Comparison of ENCODE assay signal across 13 mouse cellular contexts in the genomic region with DNA sequence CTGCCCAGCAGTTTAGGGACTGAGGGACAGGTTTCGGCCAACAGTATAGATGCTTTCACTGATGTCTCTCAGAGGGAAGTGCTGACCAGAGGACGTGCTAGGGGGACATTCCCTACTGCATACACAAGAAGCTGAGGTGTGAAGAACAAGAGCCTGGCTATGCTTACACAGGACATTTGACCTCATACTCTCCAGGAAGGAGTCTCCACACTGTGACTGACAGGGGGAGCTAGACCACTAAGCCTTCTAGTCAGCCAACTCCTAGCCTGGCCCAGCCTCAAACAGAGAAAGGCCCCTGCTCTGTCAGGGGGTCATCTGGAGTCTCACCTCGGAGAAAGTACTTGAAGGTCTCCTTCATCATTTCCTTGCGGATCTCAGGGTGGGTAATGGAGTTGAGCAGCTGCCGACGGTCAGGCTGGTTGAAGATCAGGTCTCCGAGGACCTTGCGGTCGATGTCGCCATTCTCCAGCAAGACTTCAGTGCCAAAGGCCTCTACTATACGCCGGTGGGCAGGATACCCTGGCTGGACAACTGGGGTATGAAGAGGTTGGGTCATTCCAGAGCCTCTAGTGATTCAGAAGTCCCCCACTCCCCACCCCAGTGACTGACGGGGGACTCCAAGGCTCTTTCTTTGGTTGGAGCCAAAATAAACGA. TPM values are rescaled to one million over a fixed set of nuclear protein-coding genes. Genes with fewer than 3 reads are reported as not detected.
DNase-seq lines count a peak whose midpoint lies in the region; ATAC-seq and TF ChIP-seq lines count a peak whose summit lies in the region.
"Had no signal": no experiment of that assay in that cellular context is flagged by ENCODE, and none has a peak within 500 bp of the region (broad histone marks: within the 10 kb centered on the region; RNA-seq: fewer than 3 reads in every experiment).

No protein-coding gene starts in this region.

- peaks cover 12% of the 10 kb centered on the region; the same call in 1 of the 2 replicates for H3K4me1 ChIP-seq in forebrain, embryonic 13.5 days
- H3K4me1 ChIP-seq in forebrain, embryonic 11.5 days (replicated peaks; ENCODE audit: control insufficient read depth, insufficient read depth, low read length), result peaks cover under 1% of the 10 kb centered on the region; the same call in 1 of the 2 replicates
- peaks cover 23% of the 10 kb centered on the region for H3K4me1 ChIP-seq in hindbrain, embryonic 15.5 days (replicated peaks)

- no peaks in the 10 kb centered on the region for H3K9me3 ChIP-seq in forebrain, embryonic 13.5 days (replicated peaks)
- H3K9me3 ChIP-seq in forebrain, embryonic 11.5 days (ENCODE audit: control insufficient read depth, low read length), result no peaks in the 10 kb centered on the region
- H3K9me3 ChIP-seq in hindbrain, embryonic 15.5 days, result no peaks in the 10 kb centered on the region

- no peak overlapping the region for H3K4me3 ChIP-seq in forebrain, embryonic 13.5 days
- H3K4me3 ChIP-seq in forebrain, embryonic 11.5 days (ENCODE audit: low read depth, low read length), result no peak overlapping the region
- no peak overlapping the region for H3K4me3 ChIP-seq in layer of hippocampus, adult 2 months
- peak overlapping the region; percentile 7 for H3K4me3 ChIP-seq in C2C12 (ENCODE audit: insufficient read depth, poor library complexity, severe bottlenecking)
- no peak overlapping the region for H3K4me3 ChIP-seq in hindbrain, embryonic 15.5 days

- no peak for ATAC-seq in forebrain, embryonic 13.5 days
- ATAC-seq in forebrain, embryonic 11.5 days (replicated peaks; ENCODE audit: low FRiP score), result no peak
- ATAC-seq in hindbrain, embryonic 15.5 days (ENCODE audit: low FRiP score, low read depth), result no peak
- ATAC-seq: Patski had no signal

- DNase-seq in forebrain, embryonic 11.5 days (ENCODE audit: low spot score), result no peak
- peak in 1 of 2 experiments; percentile 8 for DNase-seq in layer of hippocampus, adult 2 months (ENCODE audit: low spot score in 2 of 2)
- no peak for DNase-seq in layer of hippocampus, adult 8-10 months (ENCODE audit: low spot score in 2 of 2)
- DNase-seq in adrenal gland, adult 2 months, result no peak
- DNase-seq in urinary bladder, postnatal 25 days (ENCODE audit: low spot score), result no peak
- DNase-seq: cerebellum, adult 11-12 months; kidney, postnatal 36 days had no signal

- H3K4me2 ChIP-seq in forebrain, embryonic 13.5 days, result no peak overlapping the region
- no peak overlapping the region for H3K4me2 ChIP-seq in forebrain, embryonic 11.5 days (ENCODE audit: low read depth, low read length, severe bottlenecking)
- no peak overlapping the region for H3K4me2 ChIP-seq in hindbrain, embryonic 15.5 days

- no peaks in the 10 kb centered on the region for H3K27me3 ChIP-seq in forebrain, embryonic 13.5 days
- H3K27me3 ChIP-seq in forebrain, embryonic 11.5 days (ENCODE audit: control insufficient read depth, insufficient read depth, low read length), result no peaks in the 10 kb centered on the region
- no peaks in the 10 kb centered on the region for H3K27me3 ChIP-seq in C2C12 (ENCODE audit: control insufficient read depth, insufficient read depth, insufficient read length)
- no peaks in the 10 kb centered on the region for H3K27me3 ChIP-seq in hindbrain, embryonic 15.5 days
- H3K27me3 ChIP-seq: Patski had no signal

- H3K36me3 ChIP-seq in forebrain, embryonic 13.5 days (ENCODE audit: poor library complexity, severe bottlenecking), result peaks cover 66% of the 10 kb centered on the region
- H3K36me3 ChIP-seq in forebrain, embryonic 11.5 days (ENCODE audit: control insufficient read depth, insufficient read depth, low read length), result peaks cover 8% of the 10 kb centered on the region
- peaks cover 37% of the 10 kb centered on the region for H3K36me3 ChIP-seq in C2C12 (ENCODE audit: control insufficient read depth, insufficient read depth)
- H3K36me3 ChIP-seq in hindbrain, embryonic 15.5 days, result peaks cover 46% of the 10 kb centered on the region

- H3K9ac ChIP-seq in forebrain, embryonic 13.5 days, result no peak overlapping the region
- H3K9ac ChIP-seq in forebrain, embryonic 11.5 days (ENCODE audit: low read length), result no peak overlapping the region
- no peak overlapping the region for H3K9ac ChIP-seq in hindbrain, embryonic 15.5 days

- no peak for TF ChIP-seq CTCF in layer of hippocampus, adult 2 months (conservative IDR thresholded peaks at IDR 0.05)
- no peak for TF ChIP-seq CTCF in C2C12 (IDR thresholded peaks at IDR 0.05; ENCODE audit: control insufficient read depth, insufficient read depth, insufficient read length)

- H3K79me3 ChIP-seq in C2C12 (ENCODE audit: low read depth), result peaks cover 26% of the 10 kb centered on the region

- H3K79me2 ChIP-seq in C2C12 (ENCODE audit: control insufficient read depth, insufficient read depth), result peaks cover 44% of the 10 kb centered on the region

- H3ac ChIP-seq in C2C12 (ENCODE audit: control insufficient read depth, insufficient read length, low read depth), result peak overlapping the region; percentile 61

- H3K27ac ChIP-seq in forebrain, embryonic 13.5 days, result 0 out of 2 replicates have a peak overlapping the region, but pooled peaks have one; percentile 25
- no peak overlapping the region for H3K27ac ChIP-seq in forebrain, embryonic 11.5 days (ENCODE audit: low read depth, low read length)
- peak overlapping the region; percentile 64 for H3K27ac ChIP-seq in layer of hippocampus, adult 2 months
- H3K27ac ChIP-seq in hindbrain, embryonic 15.5 days (replicated peaks), result peak overlapping the region; percentile 51; the same call in 1 of the 2 replicates

- WGBS in forebrain, embryonic 13.5 days, result 91% methylated on average over 14 of the region's 14 CpGs
- WGBS in forebrain, embryonic 11.5 days, result 90% methylated on average over 14 of the region's 14 CpGs
- WGBS in hindbrain, embryonic 15.5 days, result 79% methylated on average over 14 of the region's 14 CpGs

TF ChIP-seq in C2C12, 6 proteins besides CTCF, POLR2A, EP300 and RAD21:
- peak; percentile 28 for TF ChIP-seq MYOD1 (IDR thresholded peaks at IDR 0.05; ENCODE audit: control insufficient read depth, insufficient read length, low read depth)
- no peak for TF ChIP-seq CEBPB (IDR thresholded peaks at IDR 0.05; ENCODE audit: low read depth)

RNA-seq across cellular contexts. Expression of a gene that starts 28.5 kb away (rescaled TPM):
- polyA plus RNA-seq in forebrain, embryonic 13.5 days (2015; fragmentation: Nextera tagmentation; extraction: Ambion mirVana), result 47.3 and 53.9 TPM in 2 replicates
- polyA plus RNA-seq in forebrain, embryonic 11.5 days (2014; fragmentation: Nextera tagmentation; extraction: Ambion mirVana), result 53.8 and 58.6 TPM in 2 replicates
- 100 to 1,000 TPM; 169 to 173 TPM for total RNA-seq in layer of hippocampus, adult 2 months (2021)
- 100 to 1,000 TPM; 152 to 165 (median 160) TPM for total RNA-seq in layer of hippocampus, adult 8-10 months (2022)
- 64.9 TPM for polyA plus RNA-seq in C2C12 (2012; fragmentation: generic; extraction: Trizol)
- polyA plus RNA-seq in hindbrain, embryonic 15.5 days (2015; fragmentation: Nextera tagmentation; extraction: Ambion mirVana), result 32.4 and 34.7 TPM in 2 replicates
- total RNA-seq in adrenal gland, adult 2 months (2021), result 100 to 1,000 TPM; 106 to 112 TPM
- 20.8 and 25.6 TPM in 2 replicates for polyA plus RNA-seq in adrenal gland, adult 2 months (2012; rRNA removed)

RNA-seq across cellular contexts. Expression of a gene that starts 28.7 kb away (rescaled TPM):
- polyA plus RNA-seq in forebrain, embryonic 13.5 days (2015; fragmentation: Nextera tagmentation; extraction: Ambion mirVana), result 182 and 195 TPM in 2 replicates
- 276 and 295 TPM in 2 replicates for polyA plus RNA-seq in forebrain, embryonic 11.5 days (2014; fragmentation: Nextera tagmentation; extraction: Ambion mirVana)
- 10 to 100 TPM; 77.1 to 80.3 TPM for total RNA-seq in layer of hippocampus, adult 2 months (2021)
- 10 to 100 TPM; 55.2 to 71.2 (median 63.6) TPM for total RNA-seq in layer of hippocampus, adult 8-10 months (2022)
- 185 TPM for polyA plus RNA-seq in C2C12 (2012; fragmentation: generic; extraction: Trizol)
- 152 and 194 TPM in 2 replicates for polyA plus RNA-seq in hindbrain, embryonic 15.5 days (2015; fragmentation: Nextera tagmentation; extraction: Ambion mirVana)
- total RNA-seq in adrenal gland, adult 2 months (2021), result 10 to 100 TPM; 62.8 to 79.5 TPM
- polyA plus RNA-seq in adrenal gland, adult 2 months (2012; rRNA removed), result 136 and 185 TPM in 2 replicates

RNA-seq across cellular contexts. Expression of a gene that starts 53.0 kb away (rescaled TPM):
- 1.4 and 1.5 TPM in 2 replicates for polyA plus RNA-seq in forebrain, embryonic 13.5 days (2015; fragmentation: Nextera tagmentation; extraction: Ambion mirVana)
- polyA plus RNA-seq in forebrain, embryonic 11.5 days (2014; fragmentation: Nextera tagmentation; extraction: Ambion mirVana), result 3.9 and 4.5 TPM in 2 replicates
- total RNA-seq in layer of hippocampus, adult 2 months (2021), result 10 to 100 TPM; 17.5 to 18.5 TPM
- total RNA-seq in layer of hippocampus, adult 8-10 months (2022), result 10 to 100 TPM; 13.9 to 19.7 (median 16.6) TPM
- 0.87 TPM for polyA plus RNA-seq in C2C12 (2012; fragmentation: generic; extraction: Trizol)
- 9.8 and 11.1 TPM in 2 replicates for polyA plus RNA-seq in hindbrain, embryonic 15.5 days (2015; fragmentation: Nextera tagmentation; extraction: Ambion mirVana)
- 10 to 100 TPM; 39.4 to 69.4 TPM for total RNA-seq in adrenal gland, adult 2 months (2021)
- polyA plus RNA-seq in adrenal gland, adult 2 months (2012; rRNA removed), result 67.7 and 112 TPM in 2 replicates
- total RNA-seq: hematopoietic stem cell, adult 5-6 weeks; megakaryocyte progenitor cell, adult 5-6 weeks had no signal
